Mouse (Mus musculus) ES-E14 (cell line): ENCODE results near the gene Olfr9. TPM values are rescaled to one million over a fixed set of nuclear protein-coding genes. Genes with fewer than 3 reads are reported as not detected.
"Not testable (repeated sequence)": the region's sequence is repeated elsewhere in the genome, so short reads cannot be mapped to it uniquely, and the experiment has no call there.

Source experiments
- DNase-seq: peaks from one replicate; pipeline ENCODE4 v3.0.0-alpha.2; 2013; ENCODE audit warnings: low read depth, low spot score
- H3K27ac ChIP-seq: 2 replicates; pipeline ENCODE4 v1.5.1; 2012; ENCODE audit warnings: low read depth, mild to moderate bottlenecking, low read length, moderate library complexity, mixed read lengths; ENCODE audit not compliant: poor library complexity, insufficient read depth, severe bottlenecking
- H3K36me3 ChIP-seq: 2 replicates; pipeline ENCODE4 v1.6.1; 2012; ENCODE audit warnings: mild to moderate bottlenecking, low read length, moderate library complexity, mixed read lengths; ENCODE audit not compliant: control insufficient read depth, poor library complexity, insufficient read depth, severe bottlenecking
- H3K4me1 ChIP-seq, 2 experiments: fragments of 150-350 bp in 1 of 2; sonication (generic) in 1 of 2; 2 replicates each; pipeline ENCODE4 v1.6.1; 2012; ENCODE audit warnings: low read length in 2 of 2, mild to moderate bottlenecking in 1 of 2, mixed read lengths in 1 of 2; ENCODE audit not compliant: control insufficient read depth in 2 of 2, insufficient read depth in 2 of 2, poor library complexity in 1 of 2
- H3K4me3 ChIP-seq, 2 experiments: fragments of 150-350 bp in 1 of 2; sonication (generic) in 1 of 2; 2 replicates each; pipeline ENCODE4 v1.5.1; 2012; ENCODE audit warnings: low read length in 2 of 2, low read depth in 1 of 2, mild to moderate bottlenecking in 1 of 2, mixed read lengths in 1 of 2; ENCODE audit not compliant: insufficient read depth in 1 of 2, poor library complexity in 1 of 2, severe bottlenecking in 1 of 2
- H3K9ac ChIP-seq: 2 replicates; pipeline ENCODE4 v1.6.1; 2012; ENCODE audit warnings: low read depth, mild to moderate bottlenecking, low read length, mixed read lengths; ENCODE audit not compliant: poor library complexity, insufficient read depth, severe bottlenecking
- H3K9me3 ChIP-seq: fragments of 150-350 bp; sonication (generic); 2 replicates; pipeline ENCODE4 v1.6.1; 2012; ENCODE audit warnings: low read depth, mild to moderate bottlenecking, low read length; ENCODE audit not compliant: control insufficient read depth, insufficient read depth
- CHD2 ChIP-seq: IDR thresholded peaks from 2 replicates; pipeline ENCODE4 v1.6.1; 2014; ENCODE audit warnings: mild to moderate bottlenecking, low read depth, low read length, inconsistent platforms
- HCFC1 ChIP-seq: IDR thresholded peaks from 2 replicates; pipeline ENCODE4 v1.6.1; 2012; ENCODE audit warnings: low read length, inconsistent platforms, borderline replicate concordance; ENCODE audit not compliant: insufficient read depth
- MAFK ChIP-seq: IDR thresholded peaks from 2 replicates; pipeline ENCODE4 v1.6.1; 2014; ENCODE audit warnings: mild to moderate bottlenecking, low read depth, low read length, inconsistent platforms; ENCODE audit not compliant: insufficient read depth
- ZC3H11A ChIP-seq: IDR thresholded peaks from 2 replicates; pipeline ENCODE4 v1.6.1; 2012; ENCODE audit warnings: low read depth, mild to moderate bottlenecking, inconsistent platforms, low read length, borderline replicate concordance
- ZNF384 ChIP-seq: IDR thresholded peaks from 2 replicates; pipeline ENCODE4 v1.6.1; 2012; ENCODE audit warnings: low read depth, low read length, inconsistent platforms
- in situ Hi-C, 2 experiments: fragments of 600-800 bp; cut with MboI; formaldehyde crosslinking; loops; one replicate each; pipeline ENCODE4 v1.15.1; 2025; ENCODE audit warnings: low sequenced_read_pairs in 2 of 2, inconsistent platforms in 1 of 2; ENCODE audit not compliant: unreplicated experiment in 2 of 2
- total RNA-seq: library from RNA; depleted of rRNA; stranded (reverse); fragments of 300-350 nt; gene quantifications from 2 replicates; pipeline ENCODE4 v1.2.3, GENCODE M21; 2012

The Olfr9 gene
- total RNA-seq, 1 experiment: not detected

- TF ChIP-seq HCFC1 (no peak), ZNF384 (no peak), ZC3H11A (no peak), CHD2 (no peak), MAFK (no peak)
- Histone ChIP-seq H3K9me3 (no peaks in the 10 kb centered on the region), H3K9ac (no peak overlapping the region), H3K27ac (no peak overlapping the region), H3K4me1 (no peaks in the 10 kb centered on the region), H3K4me3 (no peak overlapping the region), H3K36me3 (no peaks in the 10 kb centered on the region)
- in situ Hi-C loops: no loop called here
- no peak for DNase-seq
Measured at GRCm38 (mm10) chr10:128995796-128996195, 6.6 kb downstream of the Olfr9 start.

- in situ Hi-C loops: no loop called here
- Histone ChIP-seq H3K36me3 (no peaks in the 10 kb centered on the region), H3K9ac (no peak overlapping the region), H3K27ac (no peak overlapping the region), H3K9me3 (no peaks in the 10 kb centered on the region), H3K4me3 (no peak overlapping the region), H3K4me1 (no peaks in the 10 kb centered on the region)
- TF ChIP-seq ZNF384 (no peak), MAFK (no peak), ZC3H11A (no peak), HCFC1 (no peak), CHD2 (no peak)
- DNase-seq: no peak
Measured at GRCm38 (mm10) chr10:128996523-128997040, 7.4 kb downstream of the Olfr9 start.

- Histone ChIP-seq H3K9me3 (no peaks in the 10 kb centered on the region), H3K4me1 (no peaks in the 10 kb centered on the region), H3K27ac (no peak overlapping the region), H3K4me3 (no peak overlapping the region), H3K36me3 (no peaks in the 10 kb centered on the region), H3K9ac (no peak overlapping the region)
- in situ Hi-C loops: no loop called here
- no peak for DNase-seq
- no peak for TF ChIP-seq CHD2
- no peak for TF ChIP-seq HCFC1
- no peak for TF ChIP-seq MAFK
- no peak for TF ChIP-seq ZNF384
- TF ChIP-seq ZC3H11A: no peak
Measured at GRCm38 (mm10) chr10:129004032-129004920, 15.0 kb downstream of the Olfr9 start.

GRCm38 (mm10) chr10:129010288-129010841 lies 21.1 kb downstream of the Olfr9 start, which contains the start of gene Olfr763:
Olfr763 (plus strand) TSS chr10:129010791.
- H3K9me3 ChIP-seq: no peaks in the 10 kb centered on the region
- in situ Hi-C loops: no loop called here
- TF ChIP-seq ZNF384 (no peak), CHD2 (no peak), HCFC1 (no peak), MAFK (no peak), ZC3H11A (no peak)
- H3K36me3 ChIP-seq: no peaks in the 10 kb centered on the region
- no peak within 1 kb of the TSS for H3K4me3 ChIP-seq
- H3K27ac ChIP-seq: no peak within 1 kb of the TSS
- no peak for DNase-seq
- H3K4me1 ChIP-seq: no peaks in the 10 kb centered on the region
- no peak within 1 kb of the TSS for H3K9ac ChIP-seq

- H3K27ac ChIP-seq, H3K4me3 ChIP-seq, H3K36me3 ChIP-seq, in situ Hi-C loops, H3K4me1 ChIP-seq, H3K9ac ChIP-seq, H3K9me3 ChIP-seq, DNase-seq: not testable (repeated sequence)
Measured at GRCm38 (mm10) chr10:129011511-129011910, 22.3 kb downstream of the Olfr9 start.
